Mouse (Mus musculus) E14TG2a.4 (cell line): ENCODE measurements around the gene Top1.

ENCODE experiments used
- CTCF ChIP-seq: conservative IDR thresholded peaks from 2 replicates; pipeline ENCODE4 v1.5.1; 2014; ENCODE audit warnings: low read length
- NANOG ChIP-seq: IDR thresholded peaks from 2 replicates; pipeline ENCODE4 v1.6.1; 2014; ENCODE audit warnings: borderline replicate concordance, low read length, mixed read lengths

- no peak for TF ChIP-seq CTCF
- no peak for TF ChIP-seq NANOG
Measured at GRCm38 (mm10) chr2:160718811-160719210, 73.1 kb downstream of the Top1 start.
